Mouse (Mus musculus): Measurements from ENCODE around the gene Dnaja3.

Dnaja3 gene

GRCm38 (mm10) chr16:4722128-4722914 lies 82.5 kb downstream of the Dnaja3 start:
- DNase-seq (ENCODE audit: low read depth, low spot score), result no peak

- no peak for DNase-seq (ENCODE audit: low read depth, low spot score)
Measured at GRCm38 (mm10) chr16:4722915-4723209, 83.1 kb downstream of the Dnaja3 start.

- no peak for DNase-seq (ENCODE audit: low read depth, low spot score)
Measured at GRCm38 (mm10) chr16:4725266-4725665, 85.5 kb downstream of the Dnaja3 start.

GRCm38 (mm10) chr16:4725780-4726527 lies 86.2 kb downstream of the Dnaja3 start, which contains the start of gene Hmox2:
Gene Hmox2 (plus strand): TSS chr16:4726361.
- DNase-seq (ENCODE audit: low read depth, low spot score), result peak; percentile 92

GRCm38 (mm10) chr16:4726528-4727128 lies 86.8 kb downstream of the Dnaja3 start:
- DNase-seq (ENCODE audit: low read depth, low spot score), result peak; percentile 58

GRCm38 (mm10) chr16:4727526-4727925 lies 87.7 kb downstream of the Dnaja3 start:
- no peak for DNase-seq (ENCODE audit: low read depth, low spot score)

- no peak for DNase-seq (ENCODE audit: low read depth, low spot score)
Measured at GRCm38 (mm10) chr16:4727963-4728362, 88.2 kb downstream of the Dnaja3 start.

GRCm38 (mm10) chr16:4730776-4731358 lies 91.1 kb downstream of the Dnaja3 start:
- no peak for DNase-seq (ENCODE audit: low read depth, low spot score)

- no peak for DNase-seq (ENCODE audit: low read depth, low spot score)
Measured at GRCm38 (mm10) chr16:4736262-4736661, 96.5 kb downstream of the Dnaja3 start.

GRCm38 (mm10) chr16:4739994-4740393 lies 100.2 kb downstream of the Dnaja3 start:
- DNase-seq (ENCODE audit: low read depth, low spot score), result no peak

GRCm38 (mm10) chr16:4742186-4742585 lies 102.4 kb downstream of the Dnaja3 start:
- DNase-seq (ENCODE audit: low read depth, low spot score), result no peak

GRCm38 (mm10) chr16:4752155-4752554 lies 112.4 kb downstream of the Dnaja3 start:
- DNase-seq (ENCODE audit: low read depth, low spot score), result no peak

- no peak for DNase-seq (ENCODE audit: low read depth, low spot score)
Measured at GRCm38 (mm10) chr16:4754045-4754444, 114.3 kb downstream of the Dnaja3 start.

GRCm38 (mm10) chr16:4756660-4757335 lies 117.0 kb downstream of the Dnaja3 start:
- peak; percentile 26 for DNase-seq (ENCODE audit: low read depth, low spot score)
